Mouse (Mus musculus): ENCODE results near the gene Med7. TPM values are rescaled to one million over a fixed set of nuclear protein-coding genes. Genes with fewer than 3 reads are reported as not detected.

Med7 gene
- polyA plus RNA-seq, 1 experiment from 2014 or later: 104 TPM

GRCm38 (mm10) chr11:46461362-46461761 is 24.6 kb downstream of the Med7 start:
- ATAC-seq (ENCODE audit: low FRiP score): no peak
- no peak for DNase-seq (ENCODE audit: low spot score)
- Histone ChIP-seq H3K27ac (ENCODE audit: low read depth, low read length) (no peak overlapping the region), H3K4me1 (replicated peaks; ENCODE audit: control insufficient read depth, insufficient read depth, low read length) (no peaks in the 10 kb centered on the region), H3K4me2 (replicated peaks; ENCODE audit: low read depth, low read length) (no peak overlapping the region), H3K27me3 (ENCODE audit: control insufficient read depth, insufficient read depth, low read length) (no peaks in the 10 kb centered on the region), H3K9ac (ENCODE audit: low read depth, low read length) (no peak overlapping the region), H3K4me3 (ENCODE audit: low read depth, low read length) (no peak overlapping the region), H3K36me3 (ENCODE audit: control insufficient read depth, insufficient read depth, low read length) (no peaks in the 10 kb centered on the region), H3K9me3 (ENCODE audit: control insufficient read depth, low read length) (no peaks in the 10 kb centered on the region)
- WGBS: 83% methylated on average over 5 of the region's 5 CpGs

DNA sequence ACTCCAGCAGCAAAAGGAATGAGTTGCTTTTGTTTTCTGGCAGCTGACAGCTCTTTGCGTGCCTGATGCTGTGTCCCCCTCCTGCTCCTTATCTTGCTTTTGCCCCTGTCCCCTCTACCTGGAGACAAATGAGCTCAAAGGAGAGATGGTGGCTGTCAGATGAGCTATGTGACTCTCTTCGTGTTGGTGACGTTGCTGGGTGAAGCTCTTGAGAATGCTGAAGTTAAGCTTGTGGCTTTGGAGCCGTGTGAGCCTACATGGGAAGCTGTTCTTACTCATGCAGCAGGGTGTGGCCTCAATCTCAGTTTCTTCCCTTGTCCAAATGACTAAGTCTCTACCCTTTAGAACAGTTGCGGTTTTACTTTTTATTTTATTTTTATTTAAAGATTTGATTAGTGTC is 25.2 kb downstream of the Med7 start:
- Histone ChIP-seq H3K36me3 (ENCODE audit: control insufficient read depth, insufficient read depth, low read length) (no peaks in the 10 kb centered on the region), H3K4me2 (replicated peaks; ENCODE audit: low read depth, low read length) (no peak overlapping the region), H3K4me3 (ENCODE audit: low read depth, low read length) (no peak overlapping the region), H3K27ac (ENCODE audit: low read depth, low read length) (no peak overlapping the region), H3K9me3 (ENCODE audit: control insufficient read depth, low read length) (no peaks in the 10 kb centered on the region), H3K27me3 (ENCODE audit: control insufficient read depth, insufficient read depth, low read length) (no peaks in the 10 kb centered on the region), H3K9ac (ENCODE audit: low read depth, low read length) (no peak overlapping the region), H3K4me1 (replicated peaks; ENCODE audit: control insufficient read depth, insufficient read depth, low read length) (no peaks in the 10 kb centered on the region)
- ATAC-seq (ENCODE audit: low FRiP score) (no peak), DNase-seq (ENCODE audit: low spot score) (no peak)
- 74% methylated on average over 5 of the region's 5 CpGs for WGBS

- no peak for DNase-seq (ENCODE audit: low spot score)
- ATAC-seq (ENCODE audit: low FRiP score): no peak
- WGBS: 91% methylated on average over 2 of the region's 2 CpGs
- Histone ChIP-seq H3K4me2 (replicated peaks; ENCODE audit: low read depth, low read length) (no peak overlapping the region), H3K4me3 (ENCODE audit: low read depth, low read length) (no peak overlapping the region), H3K9ac (ENCODE audit: low read depth, low read length) (no peak overlapping the region), H3K9me3 (ENCODE audit: control insufficient read depth, low read length) (no peaks in the 10 kb centered on the region), H3K27me3 (ENCODE audit: control insufficient read depth, insufficient read depth, low read length) (no peaks in the 10 kb centered on the region), H3K27ac (ENCODE audit: low read depth, low read length) (no peak overlapping the region), H3K36me3 (ENCODE audit: control insufficient read depth, insufficient read depth, low read length) (no peaks in the 10 kb centered on the region), H3K4me1 (replicated peaks; ENCODE audit: control insufficient read depth, insufficient read depth, low read length) (no peaks in the 10 kb centered on the region)
Observed at GRCm38 (mm10) chr11:46466878-46467277, 30.2 kb downstream of the Med7 start.

GRCm38 (mm10) chr11:46474220-46474619 is 37.5 kb downstream of the Med7 start:
- DNase-seq (ENCODE audit: low spot score): no peak
- 93% methylated on average over 4 of the region's 4 CpGs for WGBS
- Histone ChIP-seq H3K9me3 (ENCODE audit: control insufficient read depth, low read length) (no peaks in the 10 kb centered on the region), H3K9ac (ENCODE audit: low read depth, low read length) (no peak overlapping the region), H3K4me3 (ENCODE audit: low read depth, low read length) (no peak overlapping the region), H3K36me3 (ENCODE audit: control insufficient read depth, insufficient read depth, low read length) (no peaks in the 10 kb centered on the region), H3K27me3 (ENCODE audit: control insufficient read depth, insufficient read depth, low read length) (no peaks in the 10 kb centered on the region), H3K4me1 (replicated peaks; ENCODE audit: control insufficient read depth, insufficient read depth, low read length) (no peaks in the 10 kb centered on the region), H3K4me2 (replicated peaks; ENCODE audit: low read depth, low read length) (no peak overlapping the region), H3K27ac (ENCODE audit: low read depth, low read length) (no peak overlapping the region)
- no peak for ATAC-seq (ENCODE audit: low FRiP score)

GRCm38 (mm10) chr11:46479311-46479710 is 42.6 kb downstream of the Med7 start:
- no peaks in the 10 kb centered on the region for H3K9me3 ChIP-seq (ENCODE audit: control insufficient read depth, low read length)
- WGBS: 91% methylated on average over 9 of the region's 9 CpGs
- no peak overlapping the region for H3K4me3 ChIP-seq (ENCODE audit: low read depth, low read length)
- H3K4me1 ChIP-seq (replicated peaks; ENCODE audit: control insufficient read depth, insufficient read depth, low read length): no peaks in the 10 kb centered on the region
- no peaks in the 10 kb centered on the region for H3K36me3 ChIP-seq (ENCODE audit: control insufficient read depth, insufficient read depth, low read length)
- DNase-seq (ENCODE audit: low spot score) (no peak), ATAC-seq (ENCODE audit: low FRiP score) (no peak)
- no peak overlapping the region for H3K27ac ChIP-seq (ENCODE audit: low read depth, low read length)
- H3K4me2 ChIP-seq (replicated peaks; ENCODE audit: low read depth, low read length): no peak overlapping the region
- no peaks in the 10 kb centered on the region for H3K27me3 ChIP-seq (ENCODE audit: control insufficient read depth, insufficient read depth, low read length)
- H3K9ac ChIP-seq (ENCODE audit: low read depth, low read length): no peak overlapping the region

DNA sequence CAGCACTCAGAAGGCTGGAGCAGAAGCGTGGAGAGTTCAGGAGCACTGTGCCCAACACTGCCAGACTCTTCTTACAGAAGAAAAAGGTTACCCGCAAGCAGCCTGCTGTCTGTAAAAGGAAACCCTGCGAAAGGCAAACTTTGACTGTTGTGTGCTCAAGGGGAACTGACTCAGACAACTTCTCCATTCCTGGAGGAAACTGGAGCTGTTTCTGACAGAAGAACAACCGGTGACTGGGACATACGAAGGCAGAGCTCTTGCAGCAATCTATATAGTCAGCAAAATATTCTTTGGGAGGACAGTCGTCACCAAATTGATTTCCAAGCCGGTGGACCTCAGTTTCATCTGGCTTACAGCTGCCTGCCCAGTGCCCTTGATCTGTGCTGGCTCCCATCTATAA is 43.8 kb downstream of the Med7 start:
- no peak overlapping the region for H3K4me3 ChIP-seq (ENCODE audit: low read depth, low read length)
- no peak for ATAC-seq (ENCODE audit: low FRiP score)
- WGBS: 78% methylated on average over 7 of the region's 7 CpGs
- DNase-seq (ENCODE audit: low spot score): no peak
- no peaks in the 10 kb centered on the region for H3K36me3 ChIP-seq (ENCODE audit: control insufficient read depth, insufficient read depth, low read length)
- no peak overlapping the region for H3K4me2 ChIP-seq (replicated peaks; ENCODE audit: low read depth, low read length)
- H3K9ac ChIP-seq (ENCODE audit: low read depth, low read length): no peak overlapping the region
- no peaks in the 10 kb centered on the region for H3K9me3 ChIP-seq (ENCODE audit: control insufficient read depth, low read length)
- no peaks in the 10 kb centered on the region for H3K27me3 ChIP-seq (ENCODE audit: control insufficient read depth, insufficient read depth, low read length)
- H3K27ac ChIP-seq (ENCODE audit: low read depth, low read length): no peak overlapping the region
- H3K4me1 ChIP-seq (replicated peaks; ENCODE audit: control insufficient read depth, insufficient read depth, low read length): no peaks in the 10 kb centered on the region

DNA sequence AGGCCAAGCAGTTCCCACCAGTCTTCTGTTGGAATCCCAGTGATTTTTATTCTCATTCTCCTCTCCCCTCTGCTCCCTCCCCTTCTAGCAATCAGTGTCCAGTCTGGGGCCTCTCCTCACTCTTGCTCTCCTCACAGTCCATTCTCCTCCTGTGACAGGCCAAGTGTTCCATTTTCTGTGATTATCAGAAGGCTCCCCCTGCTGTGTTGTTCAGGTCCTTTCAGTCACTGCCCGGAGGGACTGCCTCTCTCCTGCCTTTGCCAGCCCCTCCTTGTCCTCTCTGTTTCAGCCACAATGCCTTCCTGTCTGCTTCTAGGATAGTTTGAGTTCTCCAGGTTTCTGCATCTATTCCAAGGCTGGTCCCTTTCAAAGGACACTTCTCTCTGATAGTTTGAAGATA is 51.5 kb downstream of the Med7 start:
- no peak overlapping the region for H3K4me2 ChIP-seq (replicated peaks; ENCODE audit: low read depth, low read length)
- H3K4me3 ChIP-seq (ENCODE audit: low read depth, low read length): no peak overlapping the region
- H3K4me1 ChIP-seq (replicated peaks; ENCODE audit: control insufficient read depth, insufficient read depth, low read length): no peaks in the 10 kb centered on the region
- ATAC-seq (ENCODE audit: low FRiP score): no peak
- 10% methylated on average over 1 of the region's 1 CpGs for WGBS
- no peak for DNase-seq (ENCODE audit: low spot score)
- no peaks in the 10 kb centered on the region for H3K36me3 ChIP-seq (ENCODE audit: control insufficient read depth, insufficient read depth, low read length)
- H3K27ac ChIP-seq (ENCODE audit: low read depth, low read length): no peak overlapping the region
- no peaks in the 10 kb centered on the region for H3K27me3 ChIP-seq (ENCODE audit: control insufficient read depth, insufficient read depth, low read length)
- no peaks in the 10 kb centered on the region for H3K9me3 ChIP-seq (ENCODE audit: control insufficient read depth, low read length)
- no peak overlapping the region for H3K9ac ChIP-seq (ENCODE audit: low read depth, low read length)

GRCm38 (mm10) chr11:46488650-46489049 is 51.9 kb downstream of the Med7 start:
- 78% methylated on average over 2 of the region's 2 CpGs for WGBS
- Histone ChIP-seq H3K27ac (ENCODE audit: low read depth, low read length) (no peak overlapping the region), H3K36me3 (ENCODE audit: control insufficient read depth, insufficient read depth, low read length) (no peaks in the 10 kb centered on the region), H3K9me3 (ENCODE audit: control insufficient read depth, low read length) (no peaks in the 10 kb centered on the region), H3K9ac (ENCODE audit: low read depth, low read length) (no peak overlapping the region), H3K4me2 (replicated peaks; ENCODE audit: low read depth, low read length) (no peak overlapping the region), H3K4me3 (ENCODE audit: low read depth, low read length) (no peak overlapping the region), H3K27me3 (ENCODE audit: control insufficient read depth, insufficient read depth, low read length) (no peaks in the 10 kb centered on the region), H3K4me1 (replicated peaks; ENCODE audit: control insufficient read depth, insufficient read depth, low read length) (no peaks in the 10 kb centered on the region)
- no peak for ATAC-seq (ENCODE audit: low FRiP score)
- DNase-seq (ENCODE audit: low spot score): no peak
